Mouse (Mus musculus): ENCODE measurements at regions not wholly inside any gene's neighbourhood (a gene's known extent, or its start where the extent isn't known, plus 50 kb on each side); places are given as distances from the start of the nearest gene placed in this dataset.

- H3K36me3 ChIP-seq (ENCODE audit: control insufficient read depth, insufficient read depth, low read length) = no peaks in the 10 kb centered on the region
- H3K4me1 ChIP-seq (ENCODE audit: control insufficient read depth, insufficient read depth, low read length) = no peaks in the 10 kb centered on the region
- no peak overlapping the region for H3K27ac ChIP-seq (ENCODE audit: control insufficient read depth, insufficient read depth, low read depth, low read length)
- TF ChIP-seq CTCF (IDR thresholded peaks at IDR 0.05; ENCODE audit: control insufficient read depth, insufficient read depth, insufficient replicate concordance, low read depth, low read length) = no peak
- no peak for TF ChIP-seq POLR2A (IDR thresholded peaks at IDR 0.05; ENCODE audit: control insufficient read depth, low read depth, low read length)
- H3K27me3 ChIP-seq (ENCODE audit: control insufficient read depth, insufficient read depth, low read length) = no peaks in the 10 kb centered on the region
- no peak overlapping the region for H3K4me3 ChIP-seq (ENCODE audit: control insufficient read depth, low read depth, low read length)
These were observed 199.6 kb downstream of the Dcdc2c start for GRCm38 (mm10) chr12:28352571-28352970.

- H3K27ac ChIP-seq (ENCODE audit: control insufficient read depth, insufficient read depth, low read depth, low read length) = no peak overlapping the region
- no peak overlapping the region for H3K4me3 ChIP-seq (ENCODE audit: control insufficient read depth, low read depth, low read length)
- H3K36me3 ChIP-seq (ENCODE audit: control insufficient read depth, insufficient read depth, low read length) = no peaks in the 10 kb centered on the region
- no peaks in the 10 kb centered on the region for H3K4me1 ChIP-seq (ENCODE audit: control insufficient read depth, insufficient read depth, low read length)
- no peak for TF ChIP-seq POLR2A (IDR thresholded peaks at IDR 0.05; ENCODE audit: control insufficient read depth, low read depth, low read length)
- H3K27me3 ChIP-seq (ENCODE audit: control insufficient read depth, insufficient read depth, low read length) = no peaks in the 10 kb centered on the region
These were observed 209.5 kb downstream of the Dcdc2c start for GRCm38 (mm10) chr12:28342735-28343134.

GRCm38 (mm10) chr12:28332591-28332990 is 219.6 kb downstream of the Dcdc2c start:
- H3K27ac ChIP-seq (ENCODE audit: control insufficient read depth, insufficient read depth, low read depth, low read length) = no peak overlapping the region
- TF ChIP-seq POLR2A (IDR thresholded peaks at IDR 0.05; ENCODE audit: control insufficient read depth, low read depth, low read length) (no peak), CTCF (IDR thresholded peaks at IDR 0.05; ENCODE audit: control insufficient read depth, insufficient read depth, insufficient replicate concordance, low read depth, low read length) (no peak)
- no peaks in the 10 kb centered on the region for H3K4me1 ChIP-seq (ENCODE audit: control insufficient read depth, insufficient read depth, low read length)
- no peak overlapping the region for H3K4me3 ChIP-seq (ENCODE audit: control insufficient read depth, low read depth, low read length)
- H3K27me3 ChIP-seq (ENCODE audit: control insufficient read depth, insufficient read depth, low read length) = no peaks in the 10 kb centered on the region
- no peaks in the 10 kb centered on the region for H3K36me3 ChIP-seq (ENCODE audit: control insufficient read depth, insufficient read depth, low read length)

GRCm38 (mm10) chr12:28331843-28332242 is 220.4 kb downstream of the Dcdc2c start:
- Histone ChIP-seq H3K27ac (ENCODE audit: control insufficient read depth, insufficient read depth, low read depth, low read length) (no peak overlapping the region), H3K27me3 (ENCODE audit: control insufficient read depth, insufficient read depth, low read length) (no peaks in the 10 kb centered on the region), H3K4me1 (ENCODE audit: control insufficient read depth, insufficient read depth, low read length) (no peaks in the 10 kb centered on the region), H3K4me3 (ENCODE audit: control insufficient read depth, low read depth, low read length) (no peak overlapping the region), H3K36me3 (ENCODE audit: control insufficient read depth, insufficient read depth, low read length) (no peaks in the 10 kb centered on the region)
- TF ChIP-seq POLR2A (IDR thresholded peaks at IDR 0.05; ENCODE audit: control insufficient read depth, low read depth, low read length) (no peak), CTCF (IDR thresholded peaks at IDR 0.05; ENCODE audit: control insufficient read depth, insufficient read depth, insufficient replicate concordance, low read depth, low read length) (no peak)

- no peak overlapping the region for H3K4me3 ChIP-seq (ENCODE audit: control insufficient read depth, low read depth, low read length)
- no peaks in the 10 kb centered on the region for H3K36me3 ChIP-seq (ENCODE audit: control insufficient read depth, insufficient read depth, low read length)
- H3K27ac ChIP-seq (ENCODE audit: control insufficient read depth, insufficient read depth, low read depth, low read length) = no peak overlapping the region
- H3K27me3 ChIP-seq (ENCODE audit: control insufficient read depth, insufficient read depth, low read length) = no peaks in the 10 kb centered on the region
- TF ChIP-seq POLR2A (IDR thresholded peaks at IDR 0.05; ENCODE audit: control insufficient read depth, low read depth, low read length) (no peak), CTCF (IDR thresholded peaks at IDR 0.05; ENCODE audit: control insufficient read depth, insufficient read depth, insufficient replicate concordance, low read depth, low read length) (no peak)
- no peaks in the 10 kb centered on the region for H3K4me1 ChIP-seq (ENCODE audit: control insufficient read depth, insufficient read depth, low read length)
These were observed 228.5 kb downstream of the Dcdc2c start for GRCm38 (mm10) chr12:28323659-28324058.

GRCm38 (mm10) chr12:28309226-28309625 is 243.0 kb downstream of the Dcdc2c start:
- no peak overlapping the region for H3K27ac ChIP-seq (ENCODE audit: control insufficient read depth, insufficient read depth, low read depth, low read length)
- H3K4me1 ChIP-seq (ENCODE audit: control insufficient read depth, insufficient read depth, low read length) = no peaks in the 10 kb centered on the region
- H3K27me3 ChIP-seq (ENCODE audit: control insufficient read depth, insufficient read depth, low read length) = no peaks in the 10 kb centered on the region
- TF ChIP-seq POLR2A (IDR thresholded peaks at IDR 0.05; ENCODE audit: control insufficient read depth, low read depth, low read length) (no peak), CTCF (IDR thresholded peaks at IDR 0.05; ENCODE audit: control insufficient read depth, insufficient read depth, insufficient replicate concordance, low read depth, low read length) (no peak)
- H3K4me3 ChIP-seq (ENCODE audit: control insufficient read depth, low read depth, low read length) = no peak overlapping the region
- no peaks in the 10 kb centered on the region for H3K36me3 ChIP-seq (ENCODE audit: control insufficient read depth, insufficient read depth, low read length)

GRCm38 (mm10) chr12:28302038-28302581 is 250.1 kb downstream of the Dcdc2c start:
- H3K4me3 ChIP-seq (ENCODE audit: control insufficient read depth, low read depth, low read length) = no peak overlapping the region
- TF ChIP-seq POLR2A (IDR thresholded peaks at IDR 0.05; ENCODE audit: control insufficient read depth, low read depth, low read length) (no peak), CTCF (IDR thresholded peaks at IDR 0.05; ENCODE audit: control insufficient read depth, insufficient read depth, insufficient replicate concordance, low read depth, low read length) (no peak)
- no peaks in the 10 kb centered on the region for H3K36me3 ChIP-seq (ENCODE audit: control insufficient read depth, insufficient read depth, low read length)
- H3K27me3 ChIP-seq (ENCODE audit: control insufficient read depth, insufficient read depth, low read length) = no peaks in the 10 kb centered on the region
- no peak overlapping the region for H3K27ac ChIP-seq (ENCODE audit: control insufficient read depth, insufficient read depth, low read depth, low read length)
- H3K4me1 ChIP-seq (ENCODE audit: control insufficient read depth, insufficient read depth, low read length) = no peaks in the 10 kb centered on the region

- no peak overlapping the region for H3K4me3 ChIP-seq (ENCODE audit: control insufficient read depth, low read depth, low read length)
- H3K36me3 ChIP-seq (ENCODE audit: control insufficient read depth, insufficient read depth, low read length) = no peaks in the 10 kb centered on the region
- H3K27ac ChIP-seq (ENCODE audit: control insufficient read depth, insufficient read depth, low read depth, low read length) = no peak overlapping the region
- no peaks in the 10 kb centered on the region for H3K4me1 ChIP-seq (ENCODE audit: control insufficient read depth, insufficient read depth, low read length)
- no peaks in the 10 kb centered on the region for H3K27me3 ChIP-seq (ENCODE audit: control insufficient read depth, insufficient read depth, low read length)
- no peak for TF ChIP-seq CTCF (IDR thresholded peaks at IDR 0.05; ENCODE audit: control insufficient read depth, insufficient read depth, insufficient replicate concordance, low read depth, low read length)
- TF ChIP-seq POLR2A (IDR thresholded peaks at IDR 0.05; ENCODE audit: control insufficient read depth, low read depth, low read length) = no peak
These were observed 263.8 kb downstream of the Dcdc2c start for GRCm38 (mm10) chr12:28288376-28288896.

Measured in testis, adult 2 months (tissue).